In genomic region chr10:8498951-8499891, GRCm38 (mm10) we compare ENCODE assay signal across 11 mouse cellular contexts. TPM values are rescaled to one million over a fixed set of nuclear protein-coding genes. Genes with fewer than 3 reads are reported as not detected.
DNase-seq lines count a peak whose midpoint lies in the region; ATAC-seq and TF ChIP-seq lines count a peak whose summit lies in the region.
"Had no signal": no experiment of that assay in that cellular context is flagged by ENCODE, and none has a peak within 500 bp of the region (broad histone marks: within the 10 kb centered on the region; RNA-seq: fewer than 3 reads in every experiment).

No protein-coding gene starts in this region.

- DNase-seq in frontal cortex, postnatal 36 days (ENCODE audit: low spot score in 2 of 2): no peak
- peak; percentile 31 for DNase-seq in lung, postnatal 10 days
- no peak for DNase-seq in lung, postnatal 36 days
- peak; percentile 69 for DNase-seq in cerebellum, adult 11 months
- DNase-seq in fat pad, adult 2 months (ENCODE audit: extremely low read depth, low read depth, low spot score): peak; percentile 88
- DNase-seq in kidney, adult 2 months: no peak
- DNase-seq: kidney, adult 11 months; liver, postnatal 0 days had no signal

- H3K27me3 ChIP-seq in kidney, adult 2 months (replicated peaks; ENCODE audit: control insufficient read depth, insufficient read depth, low read length): no peaks in the 10 kb centered on the region
- no peaks in the 10 kb centered on the region for H3K27me3 ChIP-seq in midbrain, embryonic 15.5 days (replicated peaks)
- H3K27me3 ChIP-seq: midbrain, embryonic 12.5 days had no signal

- ATAC-seq in frontal cortex, adult (ENCODE audit: low TSS enrichment): peak; percentile 57
- no peak for ATAC-seq in midbrain, embryonic 15.5 days (replicated peaks)
- ATAC-seq: liver, postnatal 0 days had no signal

- H3K4me2 ChIP-seq in midbrain, embryonic 15.5 days: no peak overlapping the region
- H3K4me2 ChIP-seq: midbrain, embryonic 12.5 days had no signal

- H3K9ac ChIP-seq in midbrain, embryonic 15.5 days: no peak overlapping the region
- H3K9ac ChIP-seq: liver, postnatal 0 days; midbrain, embryonic 12.5 days had no signal

- H3K4me1 ChIP-seq in kidney, adult 2 months (ENCODE audit: control insufficient read depth, insufficient read depth, low read length): no peaks in the 10 kb centered on the region
- 0 out of 2 replicates have a peak, but pooled peaks cover 2% of the 10 kb centered on the region for H3K4me1 ChIP-seq in midbrain, embryonic 15.5 days

- H3K4me3 ChIP-seq in kidney, adult 2 months (ENCODE audit: insufficient read depth, low read depth, low read length): no peak overlapping the region
- no peak overlapping the region for H3K4me3 ChIP-seq in midbrain, embryonic 15.5 days
- H3K4me3 ChIP-seq: midbrain, embryonic 12.5 days had no signal

- H3K36me3 ChIP-seq in kidney, adult 2 months (ENCODE audit: control insufficient read depth, insufficient read depth, low read length): no peaks in the 10 kb centered on the region
- H3K36me3 ChIP-seq in midbrain, embryonic 15.5 days (replicated peaks): no peaks in the 10 kb centered on the region
- H3K36me3 ChIP-seq: midbrain, embryonic 12.5 days had no signal

- TF ChIP-seq CTCF in kidney, adult 2 months (conservative IDR thresholded peaks at IDR 0.05; ENCODE audit: insufficient read depth, insufficient read length, low read depth, low read length): no peak

- 75% methylated on average over 13 of the region's 13 CpGs for WGBS in kidney, adult 2 months
- WGBS in midbrain, embryonic 15.5 days: 82% methylated on average over 13 of the region's 13 CpGs

- no peak for TF ChIP-seq POLR2A in kidney, adult 2 months (IDR thresholded peaks at IDR 0.05; ENCODE audit: low read depth, low read length)

- no peak overlapping the region for H3K27ac ChIP-seq in kidney, adult 2 months (ENCODE audit: insufficient read depth, low read depth, low read length)
- no peak overlapping the region for H3K27ac ChIP-seq in midbrain, embryonic 15.5 days
- H3K27ac ChIP-seq: midbrain, embryonic 12.5 days had no signal

- H3K9me3 ChIP-seq in midbrain, embryonic 15.5 days: no peaks in the 10 kb centered on the region
- H3K9me3 ChIP-seq: midbrain, embryonic 12.5 days had no signal

RNA-seq across cellular contexts. Expression of gene Ust, which starts 19.4 kb away (rescaled TPM):
- polyA plus RNA-seq in kidney, adult 2 months (2012; rRNA removed): 1.5 and 1.6 TPM in 2 replicates
- polyA plus RNA-seq in midbrain, embryonic 15.5 days (2015; fragmentation: Nextera tagmentation; extraction: Ambion mirVana): 4.5 and 4.9 TPM in 2 replicates

Comparison
In these comparisons a context has a peak if more than half of its experiments do, and no peak if none do; other contexts are left out.
1. DNase-seq: peak in lung, postnatal 10 days (single experiment), cerebellum, adult 11 months (single experiment) and fat pad, adult 2 months (single experiment); none in frontal cortex, postnatal 36 days (0 of 2), lung, postnatal 36 days (single experiment) and kidney, adult 2 months (single experiment).